8 mouse cellular contexts compared by ENCODE assay signal in genomic region chr3:22074591-22075294, GRCm38 (mm10). TPM values are rescaled to one million over a fixed set of nuclear protein-coding genes. Genes with fewer than 3 reads are reported as not detected.
A peak's percentile ranks its signal among the peaks of the same experiment; 100 is the strongest.
DNase-seq lines count a peak whose midpoint lies in the region; ATAC-seq lines count a peak whose summit lies in the region.

No protein-coding gene starts in this region.

- H3K36me3 ChIP-seq in heart, embryonic 14.5 days (ENCODE audit: control insufficient read depth, insufficient read depth, low read length), result no peaks in the 10 kb centered on the region

- H3K27me3 ChIP-seq in heart, embryonic 14.5 days (ENCODE audit: control insufficient read depth, insufficient read depth, low read length), result no peaks in the 10 kb centered on the region

- H3K4me1 ChIP-seq in heart, embryonic 14.5 days (ENCODE audit: control insufficient read depth in 2 of 2, insufficient read depth in 2 of 2, low read length in 2 of 2), result peaks cover 11 to 14% of the 10 kb centered on the region in 2 experiments

- peak overlapping the region; percentile 93 for H3K9ac ChIP-seq in heart, embryonic 14.5 days (ENCODE audit: low read length)

- no peaks in the 10 kb centered on the region for H3K9me3 ChIP-seq in heart, embryonic 14.5 days (ENCODE audit: control insufficient read depth, low read length)

- H3K4me2 ChIP-seq in heart, embryonic 14.5 days (ENCODE audit: low read length), result peak overlapping the region; percentile 86

- H3K4me3 ChIP-seq in heart, embryonic 14.5 days (ENCODE audit: control insufficient read depth in 1 of 2, insufficient read depth in 1 of 2, low read depth in 1 of 2, low read length in 2 of 2), result peak overlapping the region; percentile 23 to 86

- ATAC-seq in heart, embryonic 14.5 days (ENCODE audit: insufficient number of reproducible peaks, insufficient read depth, low FRiP score, low read depth), result no peak
- ATAC-seq in megakaryocyte, adult 5-6 weeks (ENCODE audit: poor library complexity, severe bottlenecking), result peak; percentile 29

- peak; percentile 20 for DNase-seq in gastrocnemius, postnatal 14 days
- no peak for DNase-seq in gastrocnemius, adult 8-10 months (ENCODE audit: low spot score in 2 of 2)
- peak; percentile 51 for DNase-seq in embryo, embryonic 10 days (ENCODE audit: low spot score)
- peak; percentile 57 for DNase-seq in kidney, postnatal 14 days
- DNase-seq in yolk sac, embryonic 10.5 days (ENCODE audit: low spot score), result peak; percentile 73
- no peak for DNase-seq in right cerebral cortex, postnatal 4 days

- intact Hi-C loops in gastrocnemius, postnatal 14 days (cut with DNase I; ENCODE audit: low total_unique reads), result no loop called here

- peak overlapping the region; percentile 44 to 98 for H3K27ac ChIP-seq in heart, embryonic 14.5 days (replicated peaks in 1 of 2; ENCODE audit: control insufficient read depth in 1 of 2, insufficient read depth in 1 of 2, low read depth in 2 of 2, low read length in 2 of 2)

- 22% methylated on average over 11 of the region's 11 CpGs for WGBS in heart, embryonic 14.5 days

RNA-seq across cellular contexts. Expression of gene Tbl1xr1, which starts 1.7 kb away (rescaled TPM):
- 10 to 100 TPM; 49.8 to 65.4 TPM for total RNA-seq in gastrocnemius, postnatal 14 days (2021)
- total RNA-seq in gastrocnemius, adult 8-10 months (2022), result 10 to 100 TPM; 52.3 to 65.0 (median 60.7) TPM
- polyA plus RNA-seq in heart, embryonic 14.5 days (2014; fragmentation: Nextera tagmentation; extraction: Ambion mirVana), result 18.1 and 24.5 TPM in 2 replicates
- 111 and 139 TPM in 2 replicates for total RNA-seq in megakaryocyte, adult 5-6 weeks (2015)
- 95.5 and 99.3 TPM in 2 replicates for total RNA-seq in megakaryocyte, adult 5-6 weeks (2017)

Comparison
In these comparisons a context has a peak if more than half of its experiments do, and no peak if none do; other contexts are left out.
1. DNase-seq: peak in gastrocnemius, postnatal 14 days (single experiment), embryo, embryonic 10 days (single experiment), kidney, postnatal 14 days (single experiment) and yolk sac, embryonic 10.5 days (single experiment); none in gastrocnemius, adult 8-10 months (0 of 2) and right cerebral cortex, postnatal 4 days (single experiment).